Mouse (Mus musculus): ENCODE results near the gene Rab11fip5. TPM values are rescaled to one million over a fixed set of nuclear protein-coding genes. Genes with fewer than 3 reads are reported as not detected.

Rab11fip5 gene
- 10 to 100 TPM; 15.7 to 19.6 TPM for total RNA-seq (2023)

GRCm38 (mm10) chr6:85373951-85374733 lies at the start of gene Rab11fip5:
Gene Rab11fip5, minus strand, starts transcription at chr6:85374634.

GRCm38 (mm10) chr6:85423836-85424379 lies 49.5 kb upstream of the Rab11fip5 start, which contains the start of gene Noto:
Gene Noto, plus strand, starts transcription at chr6:85423886.

GRCm38 (mm10) chr6:85333000-85333669 lies 41.3 kb downstream of the Rab11fip5 start, which contains the start of gene Sfxn5:
Gene Sfxn5, minus strand, starts transcription at chr6:85333422.

Other genes with a start within 250 kb of the Rab11fip5 start
- 1 to 10 TPM; 7.6 to 8.3 TPM for gene Spr, start 236.9 kb downstream of the Rab11fip5 start, total RNA-seq (2023)
- not detected for gene Emx1, start 187.2 kb downstream of the Rab11fip5 start, total RNA-seq (2023)
- 100 to 1,000 TPM in 1 of 2 experiments, 10 to 100 TPM in 1; 85.8 to 113 TPM for gene Sfxn5, start 41.2 kb downstream of the Rab11fip5 start, total RNA-seq (2023)
- not detected for gene Noto, start 49.3 kb upstream of the Rab11fip5 start, total RNA-seq (2023)
- 1 to 10 TPM; 8.9 to 9.0 TPM for gene Smyd5, start 57.4 kb upstream of the Rab11fip5 start, total RNA-seq (2023)
- gene Cct7, start 76.9 kb upstream of the Rab11fip5 start, total RNA-seq (2023), result 100 to 1,000 TPM in 1 of 2 experiments, 10 to 100 TPM in 1; 95.6 to 112 TPM
- 10 to 100 TPM; 12.0 to 16.2 TPM for gene Pradc1, start 77.3 kb upstream of the Rab11fip5 start, total RNA-seq (2023)
- gene Fbxo41, start 128.4 kb upstream of the Rab11fip5 start, total RNA-seq (2023), result not detected
- gene Egr4, start 139.0 kb upstream of the Rab11fip5 start, total RNA-seq (2023), result not detected
- gene Alms1, start 212.9 kb upstream of the Rab11fip5 start, total RNA-seq (2023), result 1 to 10 TPM; 8.7 to 9.8 TPM

Data from neutrophil, adult 83 days (primary cell).